Comparison of ENCODE assay signal across 20 mouse cellular contexts in the genomic region with DNA sequence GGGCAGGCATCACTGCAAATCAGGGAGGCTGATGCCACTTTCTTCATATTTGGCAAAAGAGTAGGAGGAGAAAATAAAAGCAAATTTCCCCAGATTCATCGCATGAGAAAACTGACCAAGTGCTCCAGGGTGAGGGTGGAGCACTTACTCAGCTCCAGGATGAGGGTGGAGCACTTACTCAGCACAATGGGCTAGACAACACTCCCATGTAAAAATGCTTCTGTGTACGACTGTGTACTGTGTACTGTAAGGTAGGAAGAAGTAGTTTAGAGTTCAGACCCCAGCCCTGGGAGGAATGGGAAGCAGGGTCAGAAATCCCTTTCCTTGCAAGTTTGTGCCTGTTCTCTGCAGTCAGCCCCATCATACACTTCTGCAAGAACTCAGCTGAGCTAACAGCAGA.
A peak's percentile ranks its signal among the peaks of the same experiment; 100 is the strongest.
DNase-seq lines count a peak whose midpoint lies in the region; ATAC-seq lines count a peak whose summit lies in the region.
"Had no signal": no experiment of that assay in that cellular context is flagged by ENCODE, and none has a peak within 500 bp of the region (broad histone marks: within the 10 kb centered on the region; RNA-seq: fewer than 3 reads in every experiment).

No protein-coding gene starts in this region.

- 0 out of 2 replicates have a peak overlapping the region, but pooled peaks have one; percentile 7 for H3K27ac ChIP-seq in embryonic facial prominence, embryonic 13.5 days
- no peak overlapping the region for H3K27ac ChIP-seq in embryonic facial prominence, embryonic 10.5 days (replicated peaks)
- no peak overlapping the region for H3K27ac ChIP-seq in heart, embryonic 12.5 days (ENCODE audit: poor library complexity, severe bottlenecking)
- H3K27ac ChIP-seq in embryonic facial prominence, embryonic 15.5 days (replicated peaks): peak overlapping the region; percentile 8
- H3K27ac ChIP-seq in intestine, embryonic 16.5 days (ENCODE audit: low read length): no peak overlapping the region
- H3K27ac ChIP-seq: forebrain, embryonic 13.5 days; forebrain, embryonic 15.5 days had no signal

- H3K9me3 ChIP-seq in embryonic facial prominence, embryonic 13.5 days: no peaks in the 10 kb centered on the region
- H3K9me3 ChIP-seq in embryonic facial prominence, embryonic 10.5 days: no peaks in the 10 kb centered on the region
- H3K9me3 ChIP-seq in heart, embryonic 12.5 days (replicated peaks): no peaks in the 10 kb centered on the region
- H3K9me3 ChIP-seq in embryonic facial prominence, embryonic 15.5 days (replicated peaks): no peaks in the 10 kb centered on the region
- H3K9me3 ChIP-seq in intestine, embryonic 16.5 days (ENCODE audit: control insufficient read depth, low read length): no peaks in the 10 kb centered on the region
- H3K9me3 ChIP-seq: forebrain, embryonic 13.5 days; forebrain, embryonic 15.5 days had no signal

- H3K4me1 ChIP-seq in embryonic facial prominence, embryonic 13.5 days: no peaks in the 10 kb centered on the region
- no peaks in the 10 kb centered on the region for H3K4me1 ChIP-seq in embryonic facial prominence, embryonic 10.5 days
- no peaks in the 10 kb centered on the region for H3K4me1 ChIP-seq in heart, embryonic 12.5 days (replicated peaks)
- H3K4me1 ChIP-seq in embryonic facial prominence, embryonic 15.5 days: no peaks in the 10 kb centered on the region
- no peaks in the 10 kb centered on the region for H3K4me1 ChIP-seq in intestine, embryonic 16.5 days (ENCODE audit: control insufficient read depth, insufficient read depth, low read length)
- H3K4me1 ChIP-seq: forebrain, embryonic 13.5 days; forebrain, embryonic 15.5 days had no signal

- no peaks in the 10 kb centered on the region for H3K36me3 ChIP-seq in embryonic facial prominence, embryonic 13.5 days
- no peaks in the 10 kb centered on the region for H3K36me3 ChIP-seq in embryonic facial prominence, embryonic 10.5 days (replicated peaks)
- H3K36me3 ChIP-seq in heart, embryonic 12.5 days: no peaks in the 10 kb centered on the region
- H3K36me3 ChIP-seq in embryonic facial prominence, embryonic 15.5 days: no peaks in the 10 kb centered on the region
- no peaks in the 10 kb centered on the region for H3K36me3 ChIP-seq in intestine, embryonic 16.5 days (ENCODE audit: control insufficient read depth, insufficient read depth, low read length)
- H3K36me3 ChIP-seq: forebrain, embryonic 15.5 days had no signal

- no peaks in the 10 kb centered on the region for H3K27me3 ChIP-seq in embryonic facial prominence, embryonic 13.5 days
- H3K27me3 ChIP-seq in embryonic facial prominence, embryonic 10.5 days (replicated peaks; ENCODE audit: low read depth, poor library complexity, severe bottlenecking): no peaks in the 10 kb centered on the region
- H3K27me3 ChIP-seq in heart, embryonic 12.5 days (replicated peaks): no peaks in the 10 kb centered on the region
- H3K27me3 ChIP-seq in embryonic facial prominence, embryonic 15.5 days: no peaks in the 10 kb centered on the region
- no peaks in the 10 kb centered on the region for H3K27me3 ChIP-seq in intestine, embryonic 16.5 days (replicated peaks; ENCODE audit: control insufficient read depth, insufficient read depth, low read length)
- H3K27me3 ChIP-seq: forebrain, embryonic 13.5 days; forebrain, embryonic 15.5 days had no signal

- H3K4me2 ChIP-seq in embryonic facial prominence, embryonic 13.5 days: no peak overlapping the region
- no peak overlapping the region for H3K4me2 ChIP-seq in heart, embryonic 12.5 days
- no peak overlapping the region for H3K4me2 ChIP-seq in embryonic facial prominence, embryonic 15.5 days (replicated peaks)
- no peak overlapping the region for H3K4me2 ChIP-seq in intestine, embryonic 16.5 days (ENCODE audit: low read depth, low read length)
- H3K4me2 ChIP-seq: forebrain, embryonic 13.5 days; forebrain, embryonic 15.5 days had no signal

- WGBS in embryonic facial prominence, embryonic 13.5 days: 51% methylated on average over 2 of the region's 2 CpGs
- WGBS in embryonic facial prominence, embryonic 10.5 days: 70% methylated on average over 2 of the region's 2 CpGs
- WGBS in heart, embryonic 12.5 days: 57% methylated on average over 2 of the region's 2 CpGs
- WGBS in embryonic facial prominence, embryonic 15.5 days: 42% methylated on average over 2 of the region's 2 CpGs
- WGBS in intestine, embryonic 16.5 days: 75% methylated on average over 2 of the region's 2 CpGs

- no peak overlapping the region for H3K9ac ChIP-seq in embryonic facial prominence, embryonic 13.5 days
- no peak overlapping the region for H3K9ac ChIP-seq in heart, embryonic 12.5 days
- H3K9ac ChIP-seq in embryonic facial prominence, embryonic 15.5 days: no peak overlapping the region
- no peak overlapping the region for H3K9ac ChIP-seq in intestine, embryonic 16.5 days (ENCODE audit: low read depth, low read length)
- H3K9ac ChIP-seq: forebrain, embryonic 13.5 days; forebrain, embryonic 15.5 days; forebrain, postnatal 0 days had no signal

- no peak for DNase-seq in embryonic facial prominence, embryonic 10.5 days (ENCODE audit: low spot score)
- no peak for DNase-seq in heart, postnatal 4 days
- peak; percentile 10 for DNase-seq in R1 (ENCODE audit: low read depth, low spot score)
- no peak for DNase-seq in B cell, adult 2 months
- DNase-seq: adrenal gland, adult 8-10 months; adrenal gland, postnatal 14 days; adrenal gland, postnatal 36 days; cerebellum, adult 11-12 months; cerebellum, adult 2 months; cerebellum, adult 9-10 months; cerebellum, postnatal 10 days; cerebellum, postnatal 25 days; forebrain, postnatal 0 days had no signal

- no peak overlapping the region for H3K4me3 ChIP-seq in embryonic facial prominence, embryonic 13.5 days
- H3K4me3 ChIP-seq in embryonic facial prominence, embryonic 10.5 days: no peak overlapping the region
- no peak overlapping the region for H3K4me3 ChIP-seq in heart, embryonic 12.5 days
- H3K4me3 ChIP-seq in embryonic facial prominence, embryonic 15.5 days (replicated peaks): no peak overlapping the region
- H3K4me3 ChIP-seq in intestine, embryonic 16.5 days (ENCODE audit: low read length): no peak overlapping the region
- H3K4me3 ChIP-seq: forebrain, embryonic 13.5 days; forebrain, embryonic 15.5 days had no signal

- ATAC-seq in embryonic facial prominence, embryonic 13.5 days (ENCODE audit: insufficient number of reproducible peaks, insufficient read depth, low FRiP score, low TSS enrichment, low read depth): no peak
- ATAC-seq in heart, embryonic 12.5 days (ENCODE audit: insufficient number of reproducible peaks, low FRiP score): 0 out of 2 replicates have a peak, but pooled peaks have one; percentile 73
- no peak for ATAC-seq in embryonic facial prominence, embryonic 15.5 days (ENCODE audit: insufficient number of reproducible peaks, low FRiP score, low TSS enrichment, low read depth)
- ATAC-seq in intestine, embryonic 16.5 days: no peak
- ATAC-seq: activated CD4-positive, CD25-positive, alpha-beta regulatory T cell, adult 4 months; forebrain, embryonic 13.5 days; forebrain, embryonic 15.5 days; forebrain, postnatal 0 days had no signal

Comparison
In these comparisons a context has a peak if more than half of its experiments do, and no peak if none do; other contexts are left out.
1. H3K27ac ChIP-seq: peak in embryonic facial prominence, embryonic 13.5 days (single experiment) and embryonic facial prominence, embryonic 15.5 days (single experiment); none in embryonic facial prominence, embryonic 10.5 days (single experiment), heart, embryonic 12.5 days (single experiment) and intestine, embryonic 16.5 days (single experiment).